18 mouse cellular contexts compared by ENCODE assay signal in genomic region chr2:84623428-84624119, GRCm38 (mm10). TPM values are rescaled to one million over a fixed set of nuclear protein-coding genes. Genes with fewer than 3 reads are reported as not detected.
DNase-seq lines count a peak whose midpoint lies in the region; ATAC-seq and TF ChIP-seq lines count a peak whose summit lies in the region.
"Had no signal": no experiment of that assay in that cellular context is flagged by ENCODE, and none has a peak within 500 bp of the region (broad histone marks: within the 10 kb centered on the region; RNA-seq: fewer than 3 reads in every experiment).

No protein-coding gene starts in this region.

- DNase-seq in liver, embryonic 11.5 days (ENCODE audit: low spot score) = no peak
- peak; percentile 48 for DNase-seq in MEL (ENCODE audit: low read depth, low spot score)
- no peak for DNase-seq in layer of hippocampus, postnatal 36 days
- no peak for DNase-seq in layer of hippocampus, adult 9-10 months (ENCODE audit: low spot score)
- DNase-seq: B cell, adult 2 months; cerebellum, adult 8-10 months; heart, adult 18-20 months; liver, embryonic 13.5 days had no signal

- 79% methylated on average over 3 of the region's 3 CpGs for WGBS in heart, embryonic 12.5 days
- 85% methylated on average over 3 of the region's 3 CpGs for WGBS in heart, embryonic 11.5 days (ENCODE audit: insufficient replicate concordance)
- 43% methylated on average over 3 of the region's 3 CpGs for WGBS in liver, embryonic 15.5 days (ENCODE audit: insufficient replicate concordance)
- 61% methylated on average over 3 of the region's 3 CpGs for WGBS in liver, embryonic 11.5 days

- H3K36me3 ChIP-seq in heart, embryonic 12.5 days = peaks cover 54% of the 10 kb centered on the region
- peaks cover 18% of the 10 kb centered on the region for H3K36me3 ChIP-seq in heart, embryonic 11.5 days (ENCODE audit: control insufficient read depth, insufficient read depth, low read length)
- peaks cover 23% of the 10 kb centered on the region for H3K36me3 ChIP-seq in liver, embryonic 15.5 days (replicated peaks)
- H3K36me3 ChIP-seq in liver, embryonic 11.5 days (ENCODE audit: control insufficient read depth, insufficient read depth, low read length) = peaks cover 14% of the 10 kb centered on the region
- peaks cover 3 to 37% of the 10 kb centered on the region in 2 experiments; a peak in 3 of 4 replicates for H3K36me3 ChIP-seq in MEL (ENCODE audit: control insufficient read depth in 1 of 2, insufficient read depth in 2 of 2, low read length in 2 of 2)

- no peak for TF ChIP-seq POLR2A in MEL (IDR thresholded peaks at IDR 0.05; ENCODE audit: control insufficient read depth in 1 of 2, insufficient read depth in 1 of 2, low read depth in 1 of 2, low read length in 2 of 2, poor library complexity in 1 of 2)

- H3K4me1 ChIP-seq in heart, embryonic 12.5 days (replicated peaks) = peaks cover 57% of the 10 kb centered on the region
- H3K4me1 ChIP-seq in heart, embryonic 11.5 days (ENCODE audit: control insufficient read depth, insufficient read depth, low read length) = peaks cover 49% of the 10 kb centered on the region
- H3K4me1 ChIP-seq in liver, embryonic 15.5 days (replicated peaks) = peaks cover 38% of the 10 kb centered on the region
- peaks cover 13% of the 10 kb centered on the region for H3K4me1 ChIP-seq in liver, embryonic 11.5 days (replicated peaks; ENCODE audit: control insufficient read depth, insufficient read depth, low read length)
- H3K4me1 ChIP-seq in MEL (ENCODE audit: control insufficient read depth in 1 of 2, insufficient read depth in 2 of 2, low read length in 2 of 2) = peaks cover 13 to 21% of the 10 kb centered on the region in 2 experiments
- H3K4me1 ChIP-seq: midbrain, embryonic 15.5 days; neural tube, embryonic 12.5 days had no signal

- H3K4me2 ChIP-seq in heart, embryonic 12.5 days = no peak overlapping the region
- H3K4me2 ChIP-seq in heart, embryonic 11.5 days = no peak overlapping the region
- H3K4me2 ChIP-seq in liver, embryonic 15.5 days = no peak overlapping the region
- no peak overlapping the region for H3K4me2 ChIP-seq in liver, embryonic 11.5 days
- H3K4me2 ChIP-seq: liver, embryonic 13.5 days; midbrain, embryonic 15.5 days; neural tube, embryonic 12.5 days had no signal

- H3K27ac ChIP-seq in heart, embryonic 12.5 days (ENCODE audit: poor library complexity, severe bottlenecking) = 0 out of 2 replicates have a peak overlapping the region, but pooled peaks have one; percentile 35
- no peak overlapping the region for H3K27ac ChIP-seq in heart, embryonic 11.5 days (ENCODE audit: low read depth, low read length)
- H3K27ac ChIP-seq in liver, embryonic 15.5 days (replicated peaks) = 0 out of 2 replicates have a peak overlapping the region, but pooled peaks have one; percentile 19
- H3K27ac ChIP-seq in liver, embryonic 11.5 days (ENCODE audit: low read depth, low read length) = no peak overlapping the region
- no peak overlapping the region for H3K27ac ChIP-seq in MEL (ENCODE audit: control insufficient read depth, low read depth, low read length)
- H3K27ac ChIP-seq: hindbrain, postnatal 0 days; liver, embryonic 13.5 days; midbrain, embryonic 15.5 days; neural tube, embryonic 12.5 days had no signal

- peaks cover 6% of the 10 kb centered on the region; the same call in 1 of the 2 replicates for H3K79me2 ChIP-seq in MEL (ENCODE audit: control insufficient read depth, insufficient read depth, low read length, poor library complexity)

- no peak for TF ChIP-seq EP300 in MEL (IDR thresholded peaks at IDR 0.05; ENCODE audit: low read depth in 1 of 2, low read length in 2 of 2)

- TF ChIP-seq CTCF in MEL (IDR thresholded peaks at IDR 0.05 in 2 of 3, conservative IDR thresholded peaks at IDR 0.05 in 1 of 3; ENCODE audit: control insufficient read depth in 1 of 3, insufficient read depth in 1 of 3, low read depth in 2 of 3, low read length in 3 of 3, poor library complexity in 1 of 3, severe bottlenecking in 1 of 3) = no peak

- H3K4me3 ChIP-seq in heart, embryonic 12.5 days = no peak overlapping the region
- no peak overlapping the region for H3K4me3 ChIP-seq in heart, embryonic 11.5 days (ENCODE audit: low read depth, low read length)
- no peak overlapping the region for H3K4me3 ChIP-seq in liver, embryonic 15.5 days (replicated peaks)
- no peak overlapping the region for H3K4me3 ChIP-seq in liver, embryonic 11.5 days (ENCODE audit: low read depth, low read length)
- no peak overlapping the region for H3K4me3 ChIP-seq in MEL (ENCODE audit: control insufficient read depth in 1 of 2, insufficient read depth in 1 of 2, low read depth in 2 of 2, low read length in 2 of 2)
- H3K4me3 ChIP-seq: liver, embryonic 13.5 days; midbrain, embryonic 15.5 days; neural tube, embryonic 12.5 days had no signal

- H3K9ac ChIP-seq in heart, embryonic 12.5 days = no peak overlapping the region
- no peak overlapping the region for H3K9ac ChIP-seq in heart, embryonic 11.5 days (ENCODE audit: low read depth, low read length)
- no peak overlapping the region for H3K9ac ChIP-seq in liver, embryonic 15.5 days
- H3K9ac ChIP-seq in liver, embryonic 11.5 days (ENCODE audit: low read depth, low read length) = no peak overlapping the region
- H3K9ac ChIP-seq in MEL (ENCODE audit: control insufficient read depth, low read depth, low read length, poor library complexity, severe bottlenecking) = no peak overlapping the region
- H3K9ac ChIP-seq: liver, embryonic 13.5 days; midbrain, embryonic 15.5 days; neural tube, embryonic 12.5 days had no signal

- no peak for TF ChIP-seq RAD21 in MEL (IDR thresholded peaks at IDR 0.05; ENCODE audit: low read depth, low read length)

- no peaks in the 10 kb centered on the region for H3K27me3 ChIP-seq in heart, embryonic 12.5 days (replicated peaks)
- H3K27me3 ChIP-seq in heart, embryonic 11.5 days (ENCODE audit: control insufficient read depth, insufficient read depth, low read length) = no peaks in the 10 kb centered on the region
- no peaks in the 10 kb centered on the region for H3K27me3 ChIP-seq in liver, embryonic 15.5 days
- no peaks in the 10 kb centered on the region for H3K27me3 ChIP-seq in liver, embryonic 11.5 days (replicated peaks; ENCODE audit: control insufficient read depth, insufficient read depth, low read length)
- no peaks in the 10 kb centered on the region for H3K27me3 ChIP-seq in MEL (ENCODE audit: control insufficient read depth in 1 of 2, insufficient read depth in 2 of 2, low read length in 2 of 2)
- H3K27me3 ChIP-seq: liver, embryonic 13.5 days; midbrain, embryonic 15.5 days; neural tube, embryonic 12.5 days had no signal

- ATAC-seq in heart, embryonic 12.5 days (ENCODE audit: insufficient number of reproducible peaks, low FRiP score) = no peak
- ATAC-seq in heart, embryonic 11.5 days (replicated peaks; ENCODE audit: insufficient number of reproducible peaks, low FRiP score, low TSS enrichment) = no peak
- ATAC-seq in liver, embryonic 15.5 days (ENCODE audit: insufficient read depth) = no peak
- no peak for ATAC-seq in liver, embryonic 11.5 days (replicated peaks; ENCODE audit: low FRiP score)
- ATAC-seq in megakaryocyte, adult 5-6 weeks (ENCODE audit: poor library complexity, severe bottlenecking) = peak; percentile 59
- ATAC-seq: activated CD4-positive, CD25-positive, alpha-beta regulatory T cell, adult 4 months; hindbrain, postnatal 0 days; midbrain, embryonic 15.5 days had no signal

- H3K9me3 ChIP-seq in heart, embryonic 12.5 days (replicated peaks) = no peaks in the 10 kb centered on the region
- no peaks in the 10 kb centered on the region for H3K9me3 ChIP-seq in heart, embryonic 11.5 days (replicated peaks; ENCODE audit: control insufficient read depth, low read length)
- H3K9me3 ChIP-seq in liver, embryonic 15.5 days (replicated peaks) = no peaks in the 10 kb centered on the region
- H3K9me3 ChIP-seq in liver, embryonic 11.5 days (ENCODE audit: control insufficient read depth, low read length) = no peaks in the 10 kb centered on the region
- no peaks in the 10 kb centered on the region for H3K9me3 ChIP-seq in MEL (replicated peaks; ENCODE audit: insufficient read depth, low read length)
- H3K9me3 ChIP-seq: liver, embryonic 13.5 days; midbrain, embryonic 15.5 days; neural tube, embryonic 12.5 days had no signal

RNA-seq across cellular contexts. Expression of gene Ctnnd1, which starts 27.0 kb away (rescaled TPM):
- polyA plus RNA-seq in heart, embryonic 12.5 days (2016; fragmentation: Nextera tagmentation; extraction: Ambion mirVana) = 105 and 109 TPM in 2 replicates
- polyA plus RNA-seq in heart, embryonic 11.5 days (2014; fragmentation: Nextera tagmentation; extraction: Ambion mirVana) = 71.2 and 77.5 TPM in 2 replicates
- 12.4 and 13.1 TPM in 2 replicates for polyA plus RNA-seq in liver, embryonic 15.5 days (2015; fragmentation: Nextera tagmentation; extraction: Ambion mirVana)
- 21.9 and 27.1 TPM in 2 replicates for polyA plus RNA-seq in liver, embryonic 11.5 days (2014; fragmentation: Nextera tagmentation; extraction: Ambion mirVana)
- 11.5 and 12.7 TPM in 2 replicates for total RNA-seq in MEL (2012; rRNA removed)
- polyA plus RNA-seq in MEL (2012; ENCODE audit: insufficient read depth in 1 of 2, insufficient read length in 2 of 2, low read depth in 1 of 2, low replicate concordance in 2 of 2, missing spikeins in 1 of 2) = 10 to 100 TPM in 1 of 2 experiments, not detected in 1; 31.6 TPM
- total RNA-seq in megakaryocyte, adult 5-6 weeks (2015) = 14.9 and 20.9 TPM in 2 replicates
- 14.8 and 17.8 TPM in 2 replicates for total RNA-seq in megakaryocyte, adult 5-6 weeks (2017)
- 10 to 100 TPM; 50.8 to 53.1 TPM for total RNA-seq in layer of hippocampus, postnatal 36 days (2021)

RNA-seq across cellular contexts. Expression of gene Btbd18, which starts 35.3 kb away (rescaled TPM):
- 0.10 TPM in 2 replicates for polyA plus RNA-seq in heart, embryonic 12.5 days (2016; fragmentation: Nextera tagmentation; extraction: Ambion mirVana)
- polyA plus RNA-seq in heart, embryonic 11.5 days (2014; fragmentation: Nextera tagmentation; extraction: Ambion mirVana) = 0.14 and 0.20 TPM in 2 replicates
- 0.05 TPM in 2 replicates for polyA plus RNA-seq in liver, embryonic 15.5 days (2015; fragmentation: Nextera tagmentation; extraction: Ambion mirVana)
- 0.18 and 0.22 TPM in 2 replicates for polyA plus RNA-seq in liver, embryonic 11.5 days (2014; fragmentation: Nextera tagmentation; extraction: Ambion mirVana)
- total RNA-seq in MEL (2012; rRNA removed) = 0.04 TPM in 1 of 2 replicates, not detected in the other
- under 1 TPM in 1 of 2 experiments, not detected in 1; 0.07 TPM for polyA plus RNA-seq in MEL (2012; ENCODE audit: insufficient read depth in 1 of 2, insufficient read length in 2 of 2, low read depth in 1 of 2, low replicate concordance in 2 of 2, missing spikeins in 1 of 2)
- 0.07 TPM in 1 of 2 replicates, not detected in the other for total RNA-seq in megakaryocyte, adult 5-6 weeks (2015)
- not detected in 2 replicates for total RNA-seq in megakaryocyte, adult 5-6 weeks (2017)
- not detected for total RNA-seq in layer of hippocampus, postnatal 36 days (2021)
- total RNA-seq: heart, adult 18-20 months; hindbrain, postnatal 0 days; left cerebral cortex, postnatal 10 days had no signal
- polyA plus RNA-seq: brain, embryonic 14.5 days had no signal

RNA-seq across cellular contexts. Expression of gene Selenoh, which starts 47.0 kb away (rescaled TPM):
- polyA plus RNA-seq in heart, embryonic 12.5 days (2016; fragmentation: Nextera tagmentation; extraction: Ambion mirVana) = 279 and 282 TPM in 2 replicates
- 298 and 299 TPM in 2 replicates for polyA plus RNA-seq in heart, embryonic 11.5 days (2014; fragmentation: Nextera tagmentation; extraction: Ambion mirVana)
- 71.6 and 86.7 TPM in 2 replicates for polyA plus RNA-seq in liver, embryonic 15.5 days (2015; fragmentation: Nextera tagmentation; extraction: Ambion mirVana)
- 241 and 264 TPM in 2 replicates for polyA plus RNA-seq in liver, embryonic 11.5 days (2014; fragmentation: Nextera tagmentation; extraction: Ambion mirVana)
- total RNA-seq in MEL (2012; rRNA removed) = 79.0 and 89.9 TPM in 2 replicates
- polyA plus RNA-seq in MEL (2012; ENCODE audit: insufficient read depth in 1 of 2, insufficient read length in 2 of 2, low read depth in 1 of 2, low replicate concordance in 2 of 2, missing spikeins in 1 of 2) = 10 to 100 TPM in 1 of 2 experiments, not detected in 1; 70.7 TPM
- 126 and 155 TPM in 2 replicates for total RNA-seq in megakaryocyte, adult 5-6 weeks (2015)
- total RNA-seq in megakaryocyte, adult 5-6 weeks (2017) = 76.2 and 102 TPM in 2 replicates
- 10 to 100 TPM; 26.7 to 28.3 TPM for total RNA-seq in layer of hippocampus, postnatal 36 days (2021)

RNA-seq across cellular contexts. Expression of gene Gm28635, which starts 54.3 kb away (rescaled TPM):
- polyA plus RNA-seq in heart, embryonic 12.5 days (2016; fragmentation: Nextera tagmentation; extraction: Ambion mirVana) = not detected in 2 replicates
- not detected in 2 replicates for polyA plus RNA-seq in heart, embryonic 11.5 days (2014; fragmentation: Nextera tagmentation; extraction: Ambion mirVana)
- polyA plus RNA-seq in liver, embryonic 15.5 days (2015; fragmentation: Nextera tagmentation; extraction: Ambion mirVana) = not detected in 2 replicates
- polyA plus RNA-seq in liver, embryonic 11.5 days (2014; fragmentation: Nextera tagmentation; extraction: Ambion mirVana) = not detected in 2 replicates
- 0.19 TPM in 1 of 2 replicates, not detected in the other for total RNA-seq in MEL (2012; rRNA removed)
- polyA plus RNA-seq in MEL (2012; ENCODE audit: insufficient read depth in 1 of 2, insufficient read length in 2 of 2, low read depth in 1 of 2, low replicate concordance in 2 of 2, missing spikeins in 1 of 2) = not detected
- total RNA-seq in megakaryocyte, adult 5-6 weeks (2015) = not detected in 2 replicates
- not detected in 2 replicates for total RNA-seq in megakaryocyte, adult 5-6 weeks (2017)
- 1 to 10 TPM; 3.8 to 3.9 TPM for total RNA-seq in layer of hippocampus, postnatal 36 days (2021)
- total RNA-seq: hindbrain, postnatal 0 days had no signal
- polyA plus RNA-seq: activated CD4-positive, CD25-positive, alpha-beta regulatory T cell, adult 4 months; hindbrain, postnatal 0 days; liver, embryonic 13.5 days; midbrain, embryonic 15.5 days; neural tube, embryonic 12.5 days had no signal

RNA-seq across cellular contexts. Expression of gene Med19, which starts 54.6 kb away (rescaled TPM):
- polyA plus RNA-seq in heart, embryonic 12.5 days (2016; fragmentation: Nextera tagmentation; extraction: Ambion mirVana) = 28.8 and 30.3 TPM in 2 replicates
- polyA plus RNA-seq in heart, embryonic 11.5 days (2014; fragmentation: Nextera tagmentation; extraction: Ambion mirVana) = 41.8 and 42.1 TPM in 2 replicates
- polyA plus RNA-seq in liver, embryonic 15.5 days (2015; fragmentation: Nextera tagmentation; extraction: Ambion mirVana) = 18.7 and 21.1 TPM in 2 replicates
- 43.4 and 44.9 TPM in 2 replicates for polyA plus RNA-seq in liver, embryonic 11.5 days (2014; fragmentation: Nextera tagmentation; extraction: Ambion mirVana)
- total RNA-seq in MEL (2012; rRNA removed) = 13.9 and 18.8 TPM in 2 replicates
- polyA plus RNA-seq in MEL (2012; ENCODE audit: insufficient read depth in 1 of 2, insufficient read length in 2 of 2, low read depth in 1 of 2, low replicate concordance in 2 of 2, missing spikeins in 1 of 2) = 10 to 100 TPM in 1 of 2 experiments, not detected in 1; 26.0 TPM
- 22.4 and 24.5 TPM in 2 replicates for total RNA-seq in megakaryocyte, adult 5-6 weeks (2015)
- 16.1 and 20.2 TPM in 2 replicates for total RNA-seq in megakaryocyte, adult 5-6 weeks (2017)
- total RNA-seq in layer of hippocampus, postnatal 36 days (2021) = 10 to 100 TPM; 29.5 to 32.2 TPM

Comparison
In these comparisons a context has a peak if more than half of its experiments do, and no peak if none do; other contexts are left out.
1. H3K27ac ChIP-seq: peak in heart, embryonic 12.5 days (single experiment) and liver, embryonic 15.5 days (single experiment); none in heart, embryonic 11.5 days (single experiment), liver, embryonic 11.5 days (single experiment) and MEL (single experiment).